Mouse (Mus musculus) induced T-regulatory cell, adult 2 months (primary cell): ENCODE measurements around the gene Tecta.

ENCODE experiments used
- DNase-seq: peaks from one replicate; pipeline ENCODE4 v3.0.0-alpha.2; 2012; ENCODE audit warnings: low read depth

Gene Tecta

DNA sequence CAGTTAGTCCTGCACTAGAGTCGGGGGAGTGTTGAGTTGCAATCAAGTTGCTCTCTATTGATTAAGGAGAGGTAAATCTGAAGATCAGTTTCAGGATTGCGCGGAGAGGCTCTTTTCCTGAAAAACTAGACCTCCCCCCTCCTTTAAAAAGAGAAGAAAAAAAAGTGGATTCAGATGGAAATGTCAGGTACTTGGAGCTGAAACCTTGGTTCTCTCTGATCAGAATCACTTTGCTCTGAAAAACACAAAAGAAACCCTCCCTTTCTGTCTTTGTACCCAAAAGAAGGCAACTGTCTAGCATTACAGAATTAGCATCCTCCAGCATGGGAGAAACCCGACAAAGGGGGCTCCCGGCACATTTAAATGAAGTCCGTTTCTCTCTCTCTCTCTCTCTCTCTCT, at the start of gene Tecta:
Gene Tecta (minus strand): TSS at position 101 of the 400 bp plus-strand sequence.
- no peak for DNase-seq

DNA sequence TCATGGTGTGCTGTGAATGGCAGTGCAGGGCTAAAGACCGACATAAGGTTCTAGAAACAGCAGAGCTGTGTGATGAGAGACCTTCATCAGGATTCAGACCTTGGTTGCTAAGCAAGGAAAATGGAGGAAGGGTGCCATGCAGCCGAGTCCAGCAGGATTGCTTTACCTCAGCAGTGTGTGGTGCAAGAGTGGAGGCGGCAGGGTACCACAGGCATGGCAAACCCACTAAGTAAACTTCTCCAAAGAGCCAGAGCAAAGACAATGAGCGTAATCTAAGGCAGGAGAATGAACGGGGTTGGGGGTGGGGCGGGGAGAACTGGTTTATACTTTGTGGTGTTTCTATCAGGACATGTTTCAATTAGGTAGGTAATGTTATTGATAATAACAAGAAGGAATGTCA, 49.3 kb upstream of the Tecta start:
- DNase-seq: no peak

DNA sequence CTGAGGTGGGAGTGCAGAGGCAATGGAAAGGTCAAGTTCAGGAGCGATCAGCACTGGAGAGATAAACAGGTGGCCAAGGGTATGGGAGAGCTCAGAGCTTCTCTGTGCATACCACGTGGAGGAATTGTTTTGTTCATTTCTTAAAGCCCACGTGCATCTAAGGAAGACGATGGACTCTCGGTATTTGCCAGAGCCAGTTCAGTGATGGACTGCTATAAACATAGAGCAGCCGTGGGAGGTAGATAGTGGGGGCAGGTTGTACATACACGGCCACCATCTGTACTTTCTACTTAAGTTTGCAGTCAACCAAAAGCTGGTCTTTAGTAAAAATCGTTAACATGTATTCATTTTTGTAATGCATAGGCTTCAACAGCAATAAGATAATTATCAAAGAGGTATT, 42.4 kb upstream of the Tecta start:
- DNase-seq: no peak

DNA sequence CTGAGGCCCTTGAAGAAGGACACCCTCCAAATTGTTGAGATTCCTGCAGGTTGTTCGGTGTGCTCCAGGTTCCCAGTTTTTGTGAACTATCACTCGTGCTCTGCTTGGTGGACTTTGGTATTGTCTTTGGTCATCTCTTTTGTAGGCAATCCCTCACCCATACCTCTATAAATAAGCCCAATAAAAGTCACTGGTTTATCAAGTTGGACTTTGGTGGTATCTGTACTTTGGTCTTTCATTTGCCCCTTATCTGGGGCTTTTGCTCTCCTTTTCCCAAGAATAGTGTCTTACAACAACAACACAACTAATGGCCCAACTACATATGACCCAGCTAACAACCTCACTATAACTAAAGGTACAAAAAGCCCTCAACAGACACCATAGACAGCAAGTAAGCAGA, 41.5 kb upstream of the Tecta start:
- no peak for DNase-seq

DNA sequence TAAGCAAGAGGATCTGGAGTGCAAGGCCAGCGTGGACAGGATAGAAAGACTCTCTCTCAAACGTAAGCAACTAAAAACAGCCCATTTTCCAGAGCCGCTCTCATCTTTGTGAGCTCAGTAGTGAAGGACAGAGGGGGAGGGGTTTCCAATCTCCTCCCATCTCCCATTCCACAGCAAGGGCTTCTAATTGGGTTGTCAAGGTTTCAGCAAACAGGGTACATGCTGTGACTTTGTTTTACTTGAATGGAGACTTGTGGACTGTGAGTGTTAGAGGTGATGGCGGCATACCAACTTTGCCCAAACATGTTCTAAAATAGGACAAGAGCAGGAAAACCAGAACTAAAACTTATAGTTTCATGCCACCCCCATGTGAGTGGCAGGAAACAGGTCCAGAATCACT, 39.7 kb upstream of the Tecta start:
- no peak for DNase-seq

DNA sequence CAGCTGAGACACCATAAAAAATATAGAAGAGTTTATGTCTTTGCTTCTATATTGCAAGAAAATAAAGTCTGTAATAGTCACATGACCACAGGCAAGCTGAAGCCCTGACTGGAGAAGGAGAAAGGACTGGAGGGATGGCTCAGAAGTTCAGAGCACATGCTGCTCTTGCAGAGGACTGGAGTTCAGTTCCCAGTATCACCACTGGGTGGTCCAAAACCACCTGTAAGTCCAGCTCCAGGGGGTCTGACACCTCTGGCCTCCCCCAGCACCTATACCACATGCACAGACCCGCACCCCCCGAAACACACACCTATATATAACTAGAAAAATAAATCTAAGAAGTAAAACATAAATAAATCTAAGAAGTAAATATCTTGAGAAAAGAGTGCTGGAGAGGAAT, 32.4 kb upstream of the Tecta start:
- DNase-seq: peak; percentile 18

DNA sequence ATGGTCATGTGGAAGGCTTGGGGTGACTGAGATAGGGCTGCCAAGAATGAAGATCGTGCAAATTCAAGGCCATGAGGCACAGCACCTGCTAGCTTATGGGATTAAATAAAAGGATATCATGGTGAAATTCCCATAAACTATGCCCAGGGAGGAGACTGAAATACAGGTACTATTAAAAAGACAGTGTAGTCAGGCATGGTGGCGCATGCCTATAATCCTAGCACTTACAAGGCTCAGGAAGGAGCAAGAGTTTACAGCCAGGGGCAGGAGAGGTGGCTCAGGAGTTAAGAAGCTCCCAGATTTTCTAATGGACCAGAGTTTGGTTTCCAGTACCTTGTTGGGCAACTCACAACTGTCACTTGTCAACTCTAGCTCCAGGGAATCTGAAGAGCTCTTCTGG, 31.9 kb upstream of the Tecta start:
- no peak for DNase-seq

DNA sequence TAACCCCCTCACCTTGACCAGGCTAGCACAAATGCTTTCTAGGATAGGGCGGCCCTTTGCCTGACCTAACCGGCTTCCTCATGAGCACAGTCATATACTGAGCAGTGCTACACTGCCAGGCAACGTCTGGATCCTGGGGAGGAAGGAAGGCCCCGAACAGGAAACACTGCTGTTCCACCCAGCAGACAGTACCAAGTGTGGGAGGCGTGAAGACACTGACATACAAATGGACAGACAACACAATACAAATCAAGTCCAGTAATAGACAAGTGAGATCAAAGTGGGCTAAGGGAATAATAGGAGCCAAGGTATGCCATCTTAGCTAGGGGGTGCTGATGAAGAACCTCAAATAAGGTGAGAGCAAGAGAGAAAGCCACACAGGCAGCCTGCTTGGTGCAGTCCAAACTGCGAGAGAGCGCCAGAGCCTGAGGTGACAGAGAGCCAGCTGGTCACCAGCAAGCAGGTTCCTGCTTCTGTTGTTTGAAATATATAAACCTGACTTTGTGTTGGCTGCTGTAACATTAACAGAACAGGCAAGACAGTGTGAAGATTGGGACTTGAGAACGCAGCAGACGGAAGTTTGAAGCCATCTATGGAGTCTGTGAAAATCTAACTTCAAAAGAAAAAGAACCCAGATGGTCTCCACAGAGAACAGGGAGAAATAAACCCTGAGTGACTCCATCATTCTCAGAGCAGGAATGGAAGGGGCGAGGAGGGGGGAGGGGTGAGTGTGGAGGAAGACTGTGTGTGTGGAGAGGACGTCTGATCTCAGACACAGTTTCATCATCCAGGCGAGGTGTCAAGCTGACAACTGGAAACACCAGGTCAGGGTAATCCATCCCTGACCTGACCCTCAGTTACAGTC, 28.6 kb upstream of the Tecta start:
- DNase-seq: peak; percentile 73

DNA sequence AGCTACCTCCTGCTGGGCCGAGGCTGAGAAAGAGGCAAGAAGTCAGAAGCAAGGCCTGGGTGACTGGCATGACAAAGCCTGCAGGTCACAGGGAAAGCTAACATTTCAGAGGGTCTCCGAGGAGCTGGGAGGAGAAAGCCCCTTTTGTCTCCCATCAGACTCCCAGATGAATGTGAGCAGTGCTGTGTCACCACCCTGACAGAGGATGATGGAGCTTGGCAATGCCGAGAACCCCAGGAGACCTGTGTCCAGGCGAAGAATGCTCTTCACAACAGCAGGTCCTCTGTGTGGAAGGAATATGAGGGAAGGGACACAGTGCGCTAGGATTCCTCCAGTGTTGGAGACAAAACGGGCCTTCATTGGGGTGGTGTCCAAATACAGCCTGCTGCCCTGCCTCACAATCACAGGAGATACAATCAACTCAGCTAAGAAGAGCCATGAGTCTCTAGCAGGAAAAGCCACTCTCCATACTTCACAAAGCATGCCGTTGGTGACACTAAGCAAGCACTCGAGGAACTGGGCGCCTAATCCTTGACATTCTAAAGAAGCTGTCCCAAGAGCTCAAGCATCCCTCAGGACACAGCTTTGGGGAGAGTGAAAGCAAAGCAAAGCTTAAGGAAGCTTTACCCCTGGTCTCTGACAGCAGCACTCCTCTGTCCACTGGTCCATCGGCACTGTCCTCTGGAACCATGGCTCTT, 27.1 kb upstream of the Tecta start:
- DNase-seq: no peak

DNA sequence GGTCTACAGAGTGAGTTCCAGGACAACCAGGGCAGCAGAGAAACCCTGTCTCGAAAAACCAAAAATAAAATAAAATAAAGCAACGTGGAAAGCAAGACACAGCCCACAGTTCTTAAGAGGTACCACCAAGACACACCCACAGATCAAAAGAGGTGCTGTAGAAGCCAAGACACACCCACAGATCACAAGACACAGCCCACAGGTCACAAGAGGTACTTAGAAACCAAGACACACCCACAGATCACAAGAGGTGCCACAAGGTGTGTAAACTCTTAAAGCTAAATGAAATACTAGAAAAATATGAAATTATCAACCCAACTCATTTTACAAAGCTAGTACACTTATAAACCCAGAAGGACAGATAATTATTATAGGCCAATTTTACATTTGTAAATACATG, 23.9 kb upstream of the Tecta start:
- peak; percentile 19 for DNase-seq

DNA sequence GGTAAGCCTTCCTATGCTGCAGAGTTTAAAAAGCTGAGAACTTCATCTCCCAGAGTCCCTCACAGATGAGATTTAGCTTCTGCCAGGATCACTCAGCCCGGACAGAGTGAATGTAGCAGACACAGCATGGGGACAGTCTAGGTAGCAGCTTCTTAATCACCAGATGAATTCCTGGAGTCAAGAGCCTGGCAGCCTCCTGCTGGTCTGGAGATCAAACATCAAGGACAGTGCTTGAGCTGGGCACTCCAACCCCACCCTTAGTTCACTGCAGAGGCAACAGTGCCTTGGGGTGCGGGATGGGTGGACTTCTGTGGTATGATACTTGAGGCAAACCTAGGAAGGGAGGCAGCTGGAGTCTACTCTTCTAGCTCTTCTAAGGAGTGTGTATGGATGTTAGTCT, 20.0 kb upstream of the Tecta start:
- no peak for DNase-seq

DNA sequence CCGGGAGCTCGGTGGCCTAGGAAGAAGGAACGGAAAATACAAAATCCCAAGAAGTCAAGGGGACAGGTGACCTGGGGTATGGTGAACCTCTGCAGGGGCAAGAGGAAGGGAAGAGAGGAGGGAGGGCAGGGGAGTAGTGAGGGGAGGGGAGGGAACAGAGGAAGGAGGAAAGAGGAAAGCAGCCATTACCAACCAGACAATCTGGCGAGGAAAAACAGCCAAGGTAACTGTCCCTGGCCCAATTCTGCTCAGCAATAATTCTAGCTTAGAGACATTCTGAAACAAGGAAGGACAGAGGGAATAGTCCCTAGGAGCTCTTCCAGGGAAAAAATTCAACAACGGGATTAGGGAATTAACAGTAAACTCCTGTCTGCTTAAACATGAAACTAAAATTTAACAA, 19.1 kb upstream of the Tecta start:
- DNase-seq: no peak

DNA sequence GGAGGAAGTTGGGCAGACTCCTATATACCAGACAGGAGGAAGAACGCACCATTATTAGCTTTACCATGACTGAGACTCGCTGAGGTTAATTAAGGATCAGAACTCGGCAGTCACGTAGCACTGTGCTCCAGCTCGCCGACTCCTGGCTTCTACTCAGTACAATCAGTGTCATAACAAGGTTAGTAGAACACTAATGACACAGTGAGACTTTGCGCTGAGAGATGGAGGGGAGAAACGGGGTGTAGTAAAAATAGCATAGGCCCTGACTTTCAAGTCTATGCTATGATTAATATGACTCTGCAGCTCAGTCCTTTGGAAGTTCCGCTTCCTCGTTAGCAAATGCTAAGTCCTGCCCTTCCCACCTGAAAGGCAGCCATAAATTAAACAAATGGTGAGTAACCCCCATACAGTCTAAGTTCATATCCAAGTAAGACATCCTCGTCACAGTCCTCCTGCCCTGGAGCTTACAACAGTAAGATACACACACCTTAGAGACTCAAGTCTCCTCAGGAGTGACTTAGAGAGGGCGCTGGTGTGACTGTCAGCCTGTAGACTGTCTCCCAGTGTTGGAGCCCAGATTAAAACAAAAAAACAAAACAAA, 17.7 kb upstream of the Tecta start:
- no peak for DNase-seq

DNA sequence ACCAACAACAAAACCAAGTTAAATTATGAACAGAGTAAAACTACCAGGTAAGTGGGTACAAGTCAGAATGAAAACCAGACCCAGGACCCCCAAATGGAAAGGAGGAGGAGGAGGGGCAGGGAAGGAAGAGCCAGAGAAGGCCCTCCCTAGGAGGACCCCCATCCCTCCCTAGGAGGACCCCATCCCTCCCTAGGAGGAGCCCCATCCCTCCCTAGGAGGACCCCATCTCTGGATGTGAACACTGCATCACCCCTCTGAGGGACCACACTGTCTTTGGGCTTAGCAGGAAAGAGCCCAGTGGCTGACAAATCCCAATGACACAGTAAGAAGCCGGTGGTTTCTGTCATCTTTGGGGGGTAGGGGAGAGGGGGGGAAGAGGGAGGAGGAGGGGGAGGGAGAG, 15.5 kb upstream of the Tecta start:
- DNase-seq: no peak

DNA sequence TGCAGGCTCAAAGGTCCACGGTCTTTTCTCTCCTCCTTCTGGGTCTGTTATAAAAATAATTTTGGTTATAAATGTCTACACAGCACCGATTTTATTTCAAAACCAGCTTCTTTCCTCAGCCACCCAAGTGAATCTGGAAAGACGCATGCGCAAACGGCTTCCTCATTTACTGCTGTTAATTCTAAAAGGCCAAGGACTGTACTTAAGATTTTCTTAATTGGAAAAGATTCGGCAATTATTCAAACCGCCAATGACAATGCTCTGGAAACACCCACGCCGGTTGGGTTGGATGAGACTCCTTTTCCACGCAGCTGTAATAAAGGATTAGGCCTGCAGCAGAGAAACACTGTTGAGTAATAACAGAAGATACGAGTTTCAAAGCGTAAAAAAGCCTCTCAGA, 13.6 kb upstream of the Tecta start:
- no peak for DNase-seq

DNA sequence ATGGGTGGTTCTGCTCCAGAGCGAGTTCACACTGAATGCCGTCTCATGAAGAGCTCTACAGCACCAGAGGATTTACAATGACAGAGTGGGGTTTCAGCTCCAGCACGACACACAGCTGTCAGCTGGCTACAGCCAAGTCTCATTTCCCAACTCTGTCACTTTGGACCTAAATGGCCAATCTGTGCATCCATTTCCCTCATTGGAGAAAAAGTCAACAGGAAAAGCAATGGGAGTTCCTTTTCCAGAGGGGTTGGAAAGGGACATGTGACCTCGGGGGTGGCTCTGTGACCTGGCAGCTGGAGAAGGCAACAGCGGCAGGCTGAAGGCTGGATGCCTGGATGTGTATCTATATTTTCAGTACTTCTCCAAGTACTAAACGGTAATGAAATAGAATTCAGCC, 11.6 kb upstream of the Tecta start:
- DNase-seq: no peak

DNA sequence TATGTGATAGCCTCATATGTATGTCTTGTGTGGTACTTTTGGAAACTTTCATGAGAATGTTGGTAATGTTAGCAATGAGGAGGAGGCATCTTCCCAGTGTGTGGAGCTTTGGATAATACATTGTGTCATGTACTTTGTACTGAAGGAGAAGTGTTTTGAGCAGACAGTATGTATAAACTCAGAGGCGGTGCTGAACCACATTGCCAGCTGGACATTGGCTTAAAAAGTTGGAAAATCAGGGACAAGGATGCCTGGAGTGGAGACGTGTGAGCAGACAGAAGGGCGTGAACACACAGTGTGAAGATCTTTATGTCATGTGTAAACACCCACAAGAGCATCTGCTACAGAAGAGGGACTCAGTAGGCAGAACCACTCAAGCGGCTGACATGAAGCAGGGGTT, 6.0 kb upstream of the Tecta start:
- DNase-seq: no peak

DNA sequence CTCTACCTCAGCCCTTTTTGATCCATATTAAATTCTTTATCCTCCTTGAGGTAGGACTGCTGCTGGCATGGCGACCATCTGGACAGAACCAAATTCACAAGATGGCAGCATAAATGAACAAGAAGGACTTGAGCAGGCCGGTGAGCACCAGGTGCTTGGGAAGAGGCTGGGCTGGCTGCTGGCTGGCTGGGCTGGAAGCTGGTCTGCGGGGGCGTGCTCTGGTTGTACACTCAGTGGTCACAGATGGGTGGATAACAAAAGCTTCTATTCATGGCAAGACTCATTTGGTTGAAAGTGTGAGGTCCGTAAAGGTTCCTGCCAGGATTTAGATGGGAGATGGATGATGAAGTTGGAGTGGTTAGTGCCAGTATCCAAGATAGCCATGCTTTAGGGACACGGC, 1.8 kb upstream of the Tecta start:
- no peak for DNase-seq

DNA sequence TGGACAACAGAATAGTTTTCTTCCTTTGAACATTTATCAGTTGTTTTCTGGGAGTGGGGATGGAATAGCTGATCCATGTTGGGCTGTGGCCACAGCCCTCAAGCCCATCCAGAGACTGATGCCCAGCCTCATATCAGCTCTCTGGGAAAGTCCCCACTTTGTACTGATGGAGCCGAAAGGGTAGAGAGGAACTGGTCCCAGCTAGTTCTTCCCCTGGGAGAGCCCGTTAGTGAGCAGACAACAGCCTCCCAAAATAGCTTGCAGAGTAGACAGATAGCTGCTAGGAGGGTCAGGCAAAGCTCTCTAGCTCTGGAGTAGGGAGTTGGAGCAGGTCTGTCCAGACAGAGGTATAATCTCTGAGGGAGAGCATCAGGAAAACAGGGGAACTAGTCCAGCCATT, 3.6 kb downstream of the Tecta start:
- DNase-seq: no peak

DNA sequence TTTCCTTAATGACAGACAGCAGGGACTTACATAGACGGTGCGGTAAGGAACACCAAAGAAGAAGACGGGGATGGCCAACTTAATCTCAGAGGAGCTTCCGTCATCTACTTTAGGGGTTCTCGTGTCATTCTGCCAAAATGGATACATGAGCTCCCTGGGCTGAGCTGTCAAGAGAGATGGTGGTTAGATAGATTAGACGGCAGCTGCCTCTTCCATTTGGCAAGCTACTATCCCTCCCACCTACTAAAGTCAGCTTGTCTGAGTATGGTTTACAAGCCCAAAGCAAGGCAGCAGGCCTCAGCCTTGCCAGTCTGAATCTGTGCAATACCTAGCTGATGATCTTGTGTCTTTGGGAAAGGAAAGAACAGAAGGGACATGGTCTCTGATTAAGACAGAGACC, 4.8 kb downstream of the Tecta start:
- no peak for DNase-seq

DNA sequence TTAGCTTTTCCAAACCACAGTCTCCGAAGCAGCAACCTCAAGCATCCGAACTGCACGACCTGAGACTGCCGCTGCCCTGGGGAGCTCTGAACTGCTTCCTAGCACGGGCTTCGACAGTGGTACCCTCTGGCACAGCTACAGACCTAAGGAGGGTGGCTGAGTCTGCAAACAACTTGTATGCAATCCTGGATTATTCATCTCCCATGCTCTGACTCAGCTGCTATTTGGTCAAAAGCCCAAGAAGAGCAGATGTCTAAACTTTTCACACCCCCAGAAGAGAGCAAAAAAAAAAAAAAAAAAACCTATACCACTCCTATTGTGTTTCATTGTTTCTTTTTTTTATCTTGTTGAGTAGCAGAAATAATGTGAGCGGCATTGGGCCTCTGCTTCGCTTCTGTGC, 5.4 kb downstream of the Tecta start:
- DNase-seq: no peak

DNA sequence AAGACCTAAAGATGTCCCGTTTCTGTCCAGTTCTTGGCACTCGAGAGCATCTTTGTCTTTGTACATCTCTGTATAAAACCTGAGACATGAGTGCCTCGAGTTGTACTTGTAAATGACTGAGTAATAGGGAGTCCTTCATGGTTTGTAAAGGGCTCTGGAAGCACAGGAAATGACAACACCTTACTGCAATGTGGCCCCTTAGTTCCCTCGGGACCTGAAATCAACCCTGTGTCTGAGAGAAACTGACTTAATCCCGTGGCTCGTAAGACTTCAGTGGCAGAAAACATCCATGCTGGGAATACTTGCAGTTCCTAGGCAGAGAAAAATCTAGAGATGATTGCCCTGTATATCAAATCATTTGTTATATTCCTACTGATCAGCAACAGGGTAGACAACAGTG, 6.8 kb downstream of the Tecta start:
- no peak for DNase-seq

DNA sequence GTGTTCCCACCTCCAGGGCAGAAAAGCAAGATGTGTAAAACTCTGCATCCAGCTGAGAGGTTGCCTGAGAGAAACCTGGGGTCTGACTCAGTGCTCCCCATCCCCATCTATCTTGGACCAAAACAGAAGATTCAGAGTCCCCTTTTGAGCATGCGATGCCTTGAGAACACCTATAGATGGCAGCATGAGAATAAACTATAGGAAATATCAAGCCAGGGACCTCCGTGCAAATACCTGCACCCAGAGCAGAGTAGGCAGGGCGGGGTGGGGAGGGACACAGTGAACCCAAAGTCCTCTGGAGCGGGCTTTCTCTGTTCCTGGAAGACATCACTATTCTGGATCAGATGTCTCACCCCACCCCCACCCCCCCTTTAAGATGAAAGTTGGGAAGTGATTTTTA, 11.2 kb downstream of the Tecta start:
- DNase-seq: peak; percentile 12
